Mouse (Mus musculus): ENCODE results near the gene Inhbb. TPM values are rescaled to one million over a fixed set of nuclear protein-coding genes. Genes with fewer than 3 reads are reported as not detected.

Inhbb gene
- polyA plus RNA-seq, 1 experiment, result 6.8 TPM

- TF ChIP-seq POLR2A (IDR thresholded peaks at IDR 0.05; ENCODE audit: borderline replicate concordance, extremely low read depth, low read depth, low read length), result no peak
- TF ChIP-seq CTCF (IDR thresholded peaks at IDR 0.05; ENCODE audit: insufficient read depth, low read length), result no peak
- Histone ChIP-seq H3K4me3 (replicated peaks; ENCODE audit: extremely low read depth, low read depth, low read length) (no peak overlapping the region), H3K4me1 (ENCODE audit: control insufficient read depth, insufficient read depth, low read length) (no peaks in the 10 kb centered on the region)
- DNase-seq, result no peak
- WGBS, result 76% methylated on average over 7 of the region's 7 CpGs
Observed at GRCm38 (mm10) chr1:119409106-119409505, 12.9 kb downstream of the Inhbb start.

- Histone ChIP-seq H3K4me3 (replicated peaks; ENCODE audit: extremely low read depth, low read depth, low read length) (no peak overlapping the region), H3K4me1 (ENCODE audit: control insufficient read depth, insufficient read depth, low read length) (no peaks in the 10 kb centered on the region)
- DNase-seq, result no peak
- no peak for TF ChIP-seq POLR2A (IDR thresholded peaks at IDR 0.05; ENCODE audit: borderline replicate concordance, extremely low read depth, low read depth, low read length)
- no peak for TF ChIP-seq CTCF (IDR thresholded peaks at IDR 0.05; ENCODE audit: insufficient read depth, low read length)
- 40% methylated on average over 6 of the region's 6 CpGs for WGBS
Observed at GRCm38 (mm10) chr1:119407691-119408315, 14.2 kb downstream of the Inhbb start.

GRCm38 (mm10) chr1:119404798-119405197, 17.2 kb downstream of the Inhbb start:
- WGBS, result 12% methylated on average over 3 of the region's 3 CpGs
- H3K4me1 ChIP-seq (ENCODE audit: control insufficient read depth, insufficient read depth, low read length), result no peaks in the 10 kb centered on the region
- no peak overlapping the region for H3K4me3 ChIP-seq (replicated peaks; ENCODE audit: extremely low read depth, low read depth, low read length)
- no peak for DNase-seq
- TF ChIP-seq POLR2A (IDR thresholded peaks at IDR 0.05; ENCODE audit: borderline replicate concordance, extremely low read depth, low read depth, low read length), result no peak

- no peak for TF ChIP-seq CTCF (IDR thresholded peaks at IDR 0.05; ENCODE audit: insufficient read depth, low read length)
- TF ChIP-seq POLR2A (IDR thresholded peaks at IDR 0.05; ENCODE audit: borderline replicate concordance, extremely low read depth, low read depth, low read length), result no peak
- DNase-seq, result no peak
- no peak overlapping the region for H3K4me3 ChIP-seq (replicated peaks; ENCODE audit: extremely low read depth, low read depth, low read length)
- 73% methylated on average over 4 of the region's 4 CpGs for WGBS
- no peaks in the 10 kb centered on the region for H3K4me1 ChIP-seq (ENCODE audit: control insufficient read depth, insufficient read depth, low read length)
Observed at GRCm38 (mm10) chr1:119404341-119404740, 17.7 kb downstream of the Inhbb start.

GRCm38 (mm10) chr1:119401249-119401648, 20.8 kb downstream of the Inhbb start:
- no peak for TF ChIP-seq POLR2A (IDR thresholded peaks at IDR 0.05; ENCODE audit: borderline replicate concordance, extremely low read depth, low read depth, low read length)
- TF ChIP-seq CTCF (IDR thresholded peaks at IDR 0.05; ENCODE audit: insufficient read depth, low read length), result no peak
- DNase-seq, result no peak
- 68% methylated on average over 4 of the region's 4 CpGs for WGBS
- H3K4me1 ChIP-seq (ENCODE audit: control insufficient read depth, insufficient read depth, low read length), result no peaks in the 10 kb centered on the region
- no peak overlapping the region for H3K4me3 ChIP-seq (replicated peaks; ENCODE audit: extremely low read depth, low read depth, low read length)

GRCm38 (mm10) chr1:119398640-119399039, 23.4 kb downstream of the Inhbb start:
- no peak for DNase-seq
- 74% methylated on average over 2 of the region's 2 CpGs for WGBS
- Histone ChIP-seq H3K4me3 (replicated peaks; ENCODE audit: extremely low read depth, low read depth, low read length) (no peak overlapping the region), H3K4me1 (ENCODE audit: control insufficient read depth, insufficient read depth, low read length) (no peaks in the 10 kb centered on the region)
- TF ChIP-seq POLR2A (IDR thresholded peaks at IDR 0.05; ENCODE audit: borderline replicate concordance, extremely low read depth, low read depth, low read length) (no peak), CTCF (IDR thresholded peaks at IDR 0.05; ENCODE audit: insufficient read depth, low read length) (no peak)

- DNase-seq, result no peak
- TF ChIP-seq CTCF (IDR thresholded peaks at IDR 0.05; ENCODE audit: insufficient read depth, low read length) (no peak), POLR2A (IDR thresholded peaks at IDR 0.05; ENCODE audit: borderline replicate concordance, extremely low read depth, low read depth, low read length) (no peak)
- 83% methylated on average over 7 of the region's 7 CpGs for WGBS
- Histone ChIP-seq H3K4me3 (replicated peaks; ENCODE audit: extremely low read depth, low read depth, low read length) (no peak overlapping the region), H3K4me1 (ENCODE audit: control insufficient read depth, insufficient read depth, low read length) (no peaks in the 10 kb centered on the region)
Observed at GRCm38 (mm10) chr1:119397839-119398238, 24.2 kb downstream of the Inhbb start.

- no peak for TF ChIP-seq CTCF (IDR thresholded peaks at IDR 0.05; ENCODE audit: insufficient read depth, low read length)
- TF ChIP-seq POLR2A (IDR thresholded peaks at IDR 0.05; ENCODE audit: borderline replicate concordance, extremely low read depth, low read depth, low read length), result no peak
- no peaks in the 10 kb centered on the region for H3K4me1 ChIP-seq (ENCODE audit: control insufficient read depth, insufficient read depth, low read length)
- WGBS, result 39% methylated on average over 3 of the region's 3 CpGs
- DNase-seq, result no peak
- H3K4me3 ChIP-seq (replicated peaks; ENCODE audit: extremely low read depth, low read depth, low read length), result no peak overlapping the region
Observed at GRCm38 (mm10) chr1:119391311-119391710, 30.7 kb downstream of the Inhbb start.

GRCm38 (mm10) chr1:119390676-119391075, 31.4 kb downstream of the Inhbb start:
- Histone ChIP-seq H3K4me1 (ENCODE audit: control insufficient read depth, insufficient read depth, low read length) (no peaks in the 10 kb centered on the region), H3K4me3 (replicated peaks; ENCODE audit: extremely low read depth, low read depth, low read length) (no peak overlapping the region)
- TF ChIP-seq CTCF (IDR thresholded peaks at IDR 0.05; ENCODE audit: insufficient read depth, low read length) (no peak), POLR2A (IDR thresholded peaks at IDR 0.05; ENCODE audit: borderline replicate concordance, extremely low read depth, low read depth, low read length) (no peak)
- WGBS, result 68% methylated on average over 4 of the region's 4 CpGs
- DNase-seq, result no peak

GRCm38 (mm10) chr1:119389771-119390500, 32.1 kb downstream of the Inhbb start:
- 64% methylated on average over 7 of the region's 7 CpGs for WGBS
- Histone ChIP-seq H3K4me3 (replicated peaks; ENCODE audit: extremely low read depth, low read depth, low read length) (no peak overlapping the region), H3K4me1 (ENCODE audit: control insufficient read depth, insufficient read depth, low read length) (no peaks in the 10 kb centered on the region)
- DNase-seq, result no peak
- no peak for TF ChIP-seq CTCF (IDR thresholded peaks at IDR 0.05; ENCODE audit: insufficient read depth, low read length)
- no peak for TF ChIP-seq POLR2A (IDR thresholded peaks at IDR 0.05; ENCODE audit: borderline replicate concordance, extremely low read depth, low read depth, low read length)

Measured in lung, adult 2 months (tissue).